Comparison of ENCODE assay signal across 1 mouse cellular context in the genomic region with DNA sequence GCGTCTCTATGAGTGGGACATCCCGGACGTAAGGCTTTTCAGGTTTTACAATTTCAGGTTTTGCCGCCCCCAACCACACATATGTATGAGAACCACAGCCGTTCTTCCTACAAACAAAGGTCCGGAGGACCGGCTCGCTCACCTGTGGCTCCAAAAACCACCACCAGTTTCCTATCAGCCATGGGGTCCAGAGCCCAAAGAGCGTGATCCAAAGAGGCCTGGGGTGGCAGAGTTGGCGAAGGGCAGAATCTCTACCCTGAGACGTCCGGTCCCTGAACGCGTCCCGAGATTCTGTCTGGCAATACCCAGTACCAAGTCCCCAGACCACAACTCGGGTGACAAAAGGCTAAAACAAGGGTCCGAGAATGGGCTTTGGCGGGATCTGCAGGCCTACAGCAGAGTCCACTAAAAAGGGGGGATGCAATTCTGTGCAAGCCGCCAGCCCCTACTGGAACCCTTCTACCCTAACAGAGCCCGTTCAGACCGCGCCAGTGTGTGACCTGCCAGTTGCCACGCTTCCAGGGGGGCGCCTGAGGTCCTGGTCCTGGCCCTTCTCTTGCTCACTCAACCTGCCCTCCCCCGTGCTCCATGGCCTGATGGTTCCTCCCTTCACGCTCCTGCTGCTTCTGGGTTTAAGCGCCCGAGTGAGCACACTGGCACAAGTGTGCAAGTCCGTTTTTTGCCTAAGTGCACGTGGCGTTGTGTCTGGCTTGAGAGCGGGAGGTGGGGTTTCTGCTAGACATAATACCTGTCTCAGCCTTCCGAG.
TF ChIP-seq lines count a peak whose summit lies in the region.

A gene (minus strand): TSS at position 604 of the 766 bp plus-strand sequence.

TF ChIP-seq in MEL, 35 proteins besides CTCF, POLR2A, EP300 and RAD21 (continued from another document):
- TF ChIP-seq MEF2A (IDR thresholded peaks at IDR 0.05; ENCODE audit: extremely low read depth, insufficient replicate concordance, low read depth, low read length, poor library complexity, severe bottlenecking) (no peak), E2F4 (IDR thresholded peaks at IDR 0.05; ENCODE audit: borderline replicate concordance, low read depth, low read length) (peak; percentile 91), ZKSCAN1 (IDR thresholded peaks at IDR 0.05; ENCODE audit: low read depth, low read length) (no peak), GATA1 (IDR thresholded peaks at IDR 0.05; ENCODE audit: low read depth, low read length) (no peak), RCOR1 (IDR thresholded peaks at IDR 0.05; ENCODE audit: low read depth, low read length) (no peak), NELFE (IDR thresholded peaks at IDR 0.05; ENCODE audit: low read depth, low read length) (peak; percentile 77), ZNF384 (IDR thresholded peaks at IDR 0.05; ENCODE audit: low read depth, low read length) (no peak), TBP (IDR thresholded peaks at IDR 0.05; ENCODE audit: low read depth, low read length) (peak; percentile 87)
TF ChIP-seq in MEL: peak in this region for 15.
